8 mouse cellular contexts compared by ENCODE assay signal in genomic region chr9:101472101-101473073, GRCm38 (mm10).
A peak's percentile ranks its signal among the peaks of the same experiment; 100 is the strongest.
DNase-seq lines count a peak whose midpoint lies in the region; ATAC-seq lines count a peak whose summit lies in the region.

No protein-coding gene starts in this region.

- ATAC-seq in hindbrain, embryonic 13.5 days (ENCODE audit: low FRiP score), result peak; percentile 89
- ATAC-seq in midbrain, embryonic 15.5 days (replicated peaks), result peak; percentile 88

- H3K36me3 ChIP-seq in hindbrain, embryonic 13.5 days, result no peaks in the 10 kb centered on the region
- H3K36me3 ChIP-seq in midbrain, embryonic 15.5 days (replicated peaks), result no peaks in the 10 kb centered on the region

- peak overlapping the region; percentile 92 for H3K27ac ChIP-seq in hindbrain, embryonic 13.5 days
- peak overlapping the region; percentile 86 for H3K27ac ChIP-seq in midbrain, embryonic 15.5 days

- H3K9ac ChIP-seq in hindbrain, embryonic 13.5 days, result no peak overlapping the region
- H3K9ac ChIP-seq in midbrain, embryonic 15.5 days, result peak overlapping the region; percentile 12; the same call in 1 of the 2 replicates

- 18% methylated on average over 8 of the region's 8 CpGs for WGBS in hindbrain, embryonic 13.5 days
- 9% methylated on average over 8 of the region's 8 CpGs for WGBS in midbrain, embryonic 15.5 days

- no peak overlapping the region for H3K4me3 ChIP-seq in hindbrain, embryonic 13.5 days
- H3K4me3 ChIP-seq in midbrain, embryonic 15.5 days, result no peak overlapping the region

- DNase-seq in 3134 (ENCODE audit: extremely low read depth, insufficient read length, low spot score) (peak; percentile 37), NIH3T3 (ENCODE audit: low read depth) (peak; percentile 42)
- peak; percentile 49 for DNase-seq in fibroblast of lung, adult 2 months (ENCODE audit: low read depth)
- DNase-seq in thymus, postnatal 36 days, result no peak
- no peak for DNase-seq in cerebellum, adult 18-20 months
- no peak for DNase-seq in thymus, postnatal 0 days (ENCODE audit: low spot score)

- H3K4me2 ChIP-seq in hindbrain, embryonic 13.5 days, result peak overlapping the region; percentile 25; the same call in 1 of the 2 replicates
- H3K4me2 ChIP-seq in midbrain, embryonic 15.5 days, result no peak overlapping the region

- peaks cover 25% of the 10 kb centered on the region for H3K4me1 ChIP-seq in hindbrain, embryonic 13.5 days (replicated peaks)
- peaks cover 20% of the 10 kb centered on the region for H3K4me1 ChIP-seq in midbrain, embryonic 15.5 days

- H3K27me3 ChIP-seq in hindbrain, embryonic 13.5 days, result peaks cover 6% of the 10 kb centered on the region; the same call in 1 of the 2 replicates
- no peaks in the 10 kb centered on the region for H3K27me3 ChIP-seq in midbrain, embryonic 15.5 days (replicated peaks)

- H3K9me3 ChIP-seq in hindbrain, embryonic 13.5 days, result peaks cover 4% of the 10 kb centered on the region; the same call in 1 of the 2 replicates
- no peaks in the 10 kb centered on the region for H3K9me3 ChIP-seq in midbrain, embryonic 15.5 days

Comparison
In these comparisons a context has a peak if more than half of its experiments do, and no peak if none do; other contexts are left out.
1. DNase-seq: peak in 3134 (single experiment), NIH3T3 (single experiment) and fibroblast of lung, adult 2 months (single experiment); none in thymus, postnatal 36 days (0 of 2), cerebellum, adult 18-20 months (0 of 2) and thymus, postnatal 0 days (single experiment).